Mouse (Mus musculus): ENCODE measurements around the gene Irx3.

The Irx3 gene

GRCm38 (mm10) chr8:91801241-91801811 lies 541 bp downstream of the Irx3 start:
- peak; percentile 85 for DNase-seq (ENCODE audit: low read depth, low spot score)

- DNase-seq (ENCODE audit: low read depth, low spot score), result no peak
Measured at GRCm38 (mm10) chr8:91800523-91801240, 1.2 kb downstream of the Irx3 start.

- DNase-seq (ENCODE audit: low read depth, low spot score), result no peak
Measured at GRCm38 (mm10) chr8:91799681-91800522, 2.0 kb downstream of the Irx3 start.

GRCm38 (mm10) chr8:91799016-91799581 lies 2.8 kb downstream of the Irx3 start:
- DNase-seq (ENCODE audit: low read depth, low spot score), result no peak

- peak; percentile 71 for DNase-seq (ENCODE audit: low read depth, low spot score)
Measured at GRCm38 (mm10) chr8:91797626-91798271, 4.1 kb downstream of the Irx3 start.

GRCm38 (mm10) chr8:91793846-91794245 lies 8.0 kb downstream of the Irx3 start:
- peak; percentile 67 for DNase-seq (ENCODE audit: low read depth, low spot score)

GRCm38 (mm10) chr8:91787194-91787895 lies 14.5 kb downstream of the Irx3 start:
- no peak for DNase-seq (ENCODE audit: low read depth, low spot score)

GRCm38 (mm10) chr8:91782940-91783339 lies 18.9 kb downstream of the Irx3 start:
- no peak for DNase-seq (ENCODE audit: low read depth, low spot score)

GRCm38 (mm10) chr8:91782201-91782600 lies 19.7 kb downstream of the Irx3 start:
- DNase-seq (ENCODE audit: low read depth, low spot score), result no peak

GRCm38 (mm10) chr8:91780648-91781047 lies 21.2 kb downstream of the Irx3 start:
- DNase-seq (ENCODE audit: low read depth, low spot score), result no peak

- no peak for DNase-seq (ENCODE audit: low read depth, low spot score)
Measured at GRCm38 (mm10) chr8:91768857-91769256, 33.0 kb downstream of the Irx3 start.

- DNase-seq (ENCODE audit: low read depth, low spot score), result no peak
Measured at GRCm38 (mm10) chr8:91765411-91766034, 36.3 kb downstream of the Irx3 start.

- no peak for DNase-seq (ENCODE audit: low read depth, low spot score)
Measured at GRCm38 (mm10) chr8:91755566-91755965, 46.3 kb downstream of the Irx3 start.

GRCm38 (mm10) chr8:91755062-91755461 lies 46.8 kb downstream of the Irx3 start:
- no peak for DNase-seq (ENCODE audit: low read depth, low spot score)

GRCm38 (mm10) chr8:91750794-91751125 lies 51.1 kb downstream of the Irx3 start:
- no peak for DNase-seq (ENCODE audit: low read depth, low spot score)

GRCm38 (mm10) chr8:91750096-91750793 lies 51.6 kb downstream of the Irx3 start:
- DNase-seq (ENCODE audit: low read depth, low spot score), result no peak

- no peak for DNase-seq (ENCODE audit: low read depth, low spot score)
Measured at GRCm38 (mm10) chr8:91749412-91749811, 52.5 kb downstream of the Irx3 start.

Data from mesoderm, embryonic 11.5 days (tissue).